Mouse (Mus musculus) c-Kit-positive CD71-positive TER-119-negative erythroid progenitor cells, embryonic 14.5 days (primary cell): ENCODE measurements around the gene Nfxl1.
A peak's percentile ranks its signal among the peaks of the same experiment; 100 is the strongest.
"Not testable (repeated sequence)": the region's sequence is repeated elsewhere in the genome, so short reads cannot be mapped to it uniquely, and the experiment has no call there.

Experiments
- DNase-seq: peaks from one replicate; pipeline ENCODE4 v3.0.0-alpha.2; 2013; ENCODE audit warnings: low read depth

Gene Nfxl1

DNA sequence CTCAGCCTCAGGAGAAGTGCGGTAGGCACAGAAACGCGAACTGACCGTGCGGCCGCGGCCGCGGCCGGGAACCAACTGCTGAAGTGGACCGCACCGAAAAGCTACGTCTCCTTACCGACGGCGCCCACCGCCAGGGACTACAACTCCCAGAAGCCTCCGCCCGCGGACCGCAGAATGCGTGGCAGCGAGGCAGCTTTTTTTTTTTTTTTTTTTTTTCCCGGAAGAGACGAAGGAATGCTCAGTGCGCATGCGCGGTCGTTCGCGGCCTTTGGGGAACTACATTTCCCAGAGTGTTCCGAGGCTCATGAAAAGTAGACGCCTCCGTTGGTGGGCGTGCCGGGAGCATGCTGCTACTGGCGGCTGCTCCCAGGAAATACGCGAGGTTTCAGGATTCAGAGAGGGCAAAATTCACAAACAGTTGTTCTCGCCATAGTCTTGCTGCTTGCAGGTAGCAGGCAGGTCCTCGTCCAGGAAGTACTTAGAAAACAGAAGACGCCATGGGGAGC, at the start of gene Nfxl1:
TSS of gene Nfxl1 (minus strand) at position 141 of the 506 bp plus-strand sequence.
- peak; percentile 99 for DNase-seq

DNA sequence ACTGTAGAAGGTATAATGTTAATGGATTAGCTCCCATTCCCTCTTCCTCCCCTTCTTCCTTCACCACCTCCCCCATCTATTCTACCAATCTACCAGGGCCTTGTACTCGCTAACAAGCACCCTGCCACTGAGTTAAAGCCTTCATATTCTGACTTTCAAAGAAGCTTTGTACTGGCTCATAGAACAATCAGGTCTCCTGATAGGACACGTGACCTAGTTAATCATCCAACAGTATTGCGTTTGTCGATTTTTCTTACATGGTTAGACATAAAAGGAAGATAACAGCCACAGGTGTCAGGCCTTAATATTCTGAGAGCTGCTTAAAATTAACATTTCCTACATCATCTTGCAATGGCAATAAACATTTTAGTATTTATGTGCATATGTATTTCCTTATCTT, 43.7 kb upstream of the Nfxl1 start:
- no peak for DNase-seq

DNA sequence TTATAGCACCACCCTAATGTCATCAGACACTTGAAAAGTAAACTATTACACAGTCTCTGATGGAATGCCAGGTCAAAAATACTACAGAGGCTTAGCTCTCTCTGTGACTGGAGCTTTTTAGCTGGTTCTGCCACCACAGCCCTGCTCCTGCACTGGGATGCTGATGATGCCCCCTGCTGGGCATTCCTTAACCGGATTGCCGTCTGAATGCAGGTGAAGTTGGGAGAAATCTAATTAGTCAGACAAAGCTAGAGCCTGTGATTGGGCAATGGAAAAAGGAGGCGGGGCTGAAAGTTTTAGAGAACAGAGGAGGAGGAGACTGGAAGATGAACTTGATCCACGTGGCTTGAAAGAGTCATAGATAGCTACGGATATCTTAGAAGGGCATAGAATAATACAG, 41.5 kb upstream of the Nfxl1 start:
- peak; percentile 34 for DNase-seq

DNA sequence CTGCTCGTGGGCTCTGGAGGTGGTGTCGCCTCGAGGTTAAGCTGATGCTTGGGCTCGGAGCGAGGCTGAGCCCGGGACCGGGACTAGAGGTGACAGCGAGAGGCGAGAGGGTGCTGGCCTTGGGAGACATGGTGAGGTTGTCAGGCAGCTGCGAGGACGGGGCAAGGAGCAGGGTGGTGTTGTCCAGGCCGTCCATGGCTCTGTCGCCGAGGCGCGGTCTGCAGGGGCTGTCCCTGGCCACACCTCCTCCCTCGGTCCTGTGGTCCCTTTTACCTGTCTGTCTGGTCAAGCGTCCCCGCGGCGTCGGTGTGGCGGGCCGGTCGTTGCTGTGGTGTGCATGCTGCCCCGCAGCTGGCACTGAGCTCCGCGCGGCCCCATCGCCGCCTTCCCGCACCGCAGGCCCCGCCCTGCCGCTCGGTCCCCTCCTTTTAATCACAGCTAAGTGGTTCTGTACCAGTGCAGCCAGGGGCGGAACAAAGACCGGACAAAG, 27.8 kb upstream of the Nfxl1 start, which contains the start of gene Gm5868:
TSS of gene Gm5868 (minus strand) at position 360 of the 490 bp plus-strand sequence.
- DNase-seq, result no peak

DNA sequence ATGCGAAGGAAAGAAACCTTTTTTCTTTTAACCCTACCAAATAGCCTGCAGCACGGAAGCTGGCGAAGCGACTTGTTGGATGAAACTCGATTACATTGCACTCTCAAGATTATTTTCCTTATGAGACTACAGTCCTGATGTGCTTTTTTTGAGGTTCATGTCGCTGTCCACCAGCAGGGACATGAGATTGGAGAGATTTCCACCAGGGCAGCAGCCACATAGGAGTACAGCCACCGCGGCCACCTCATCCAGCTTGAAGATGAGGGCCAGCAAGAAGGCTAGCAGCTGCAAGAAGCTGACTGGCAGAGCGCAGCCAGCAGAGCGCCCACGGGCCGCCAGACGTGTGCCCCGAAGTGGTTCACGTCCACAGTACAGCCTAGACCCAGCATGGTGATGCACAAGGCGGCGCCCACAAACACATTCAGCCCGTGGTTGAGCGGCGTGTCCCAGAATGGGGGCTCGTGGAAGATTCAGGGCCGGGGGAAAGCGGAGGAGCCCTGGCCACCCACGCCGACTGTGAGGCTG, 27.2 kb upstream of the Nfxl1 start:
- DNase-seq, result not testable (repeated sequence)

DNA sequence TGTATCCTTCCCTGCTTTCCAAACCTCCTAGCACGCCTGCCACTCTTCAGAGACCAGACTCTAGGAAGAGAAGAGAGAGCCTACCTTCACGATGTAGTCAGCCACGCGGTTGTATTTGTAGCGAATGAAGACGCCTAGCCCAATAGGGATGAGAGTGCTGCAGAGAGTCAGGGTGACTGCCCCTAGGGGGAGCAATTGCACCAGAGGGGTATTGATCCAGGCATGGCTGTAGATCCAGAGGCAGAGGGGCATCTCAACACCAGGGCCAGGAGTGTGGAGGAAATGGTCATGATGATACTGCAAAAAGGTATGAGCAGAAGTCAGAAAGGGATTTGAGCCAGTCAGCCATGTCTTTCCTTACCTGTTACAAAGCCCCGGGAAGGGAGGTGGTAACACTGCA, 26.6 kb upstream of the Nfxl1 start:
- DNase-seq, result not testable (repeated sequence)

DNA sequence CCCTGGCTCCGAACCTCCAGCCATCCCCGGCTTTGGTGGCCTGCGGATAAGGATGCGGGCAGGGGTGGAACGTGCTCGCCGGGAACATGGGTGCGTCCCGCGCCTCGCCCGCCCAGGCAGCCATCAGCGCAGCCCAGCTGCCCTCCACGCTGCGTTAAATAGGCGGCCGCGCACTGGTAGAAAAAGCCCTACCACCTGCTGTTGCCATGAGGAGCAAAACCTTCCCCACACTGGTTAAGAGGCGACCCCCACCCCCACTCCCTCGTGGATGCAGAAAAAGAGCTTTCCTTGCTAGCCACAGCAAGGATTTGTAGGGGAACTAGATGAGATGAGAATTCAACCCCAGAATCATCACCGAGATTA, 21.5 kb upstream of the Nfxl1 start, which contains the start of gene Zar1:
TSS of gene Zar1 (minus strand) at position 285 of the 363 bp plus-strand sequence.
- DNase-seq, result not testable (repeated sequence)

DNA sequence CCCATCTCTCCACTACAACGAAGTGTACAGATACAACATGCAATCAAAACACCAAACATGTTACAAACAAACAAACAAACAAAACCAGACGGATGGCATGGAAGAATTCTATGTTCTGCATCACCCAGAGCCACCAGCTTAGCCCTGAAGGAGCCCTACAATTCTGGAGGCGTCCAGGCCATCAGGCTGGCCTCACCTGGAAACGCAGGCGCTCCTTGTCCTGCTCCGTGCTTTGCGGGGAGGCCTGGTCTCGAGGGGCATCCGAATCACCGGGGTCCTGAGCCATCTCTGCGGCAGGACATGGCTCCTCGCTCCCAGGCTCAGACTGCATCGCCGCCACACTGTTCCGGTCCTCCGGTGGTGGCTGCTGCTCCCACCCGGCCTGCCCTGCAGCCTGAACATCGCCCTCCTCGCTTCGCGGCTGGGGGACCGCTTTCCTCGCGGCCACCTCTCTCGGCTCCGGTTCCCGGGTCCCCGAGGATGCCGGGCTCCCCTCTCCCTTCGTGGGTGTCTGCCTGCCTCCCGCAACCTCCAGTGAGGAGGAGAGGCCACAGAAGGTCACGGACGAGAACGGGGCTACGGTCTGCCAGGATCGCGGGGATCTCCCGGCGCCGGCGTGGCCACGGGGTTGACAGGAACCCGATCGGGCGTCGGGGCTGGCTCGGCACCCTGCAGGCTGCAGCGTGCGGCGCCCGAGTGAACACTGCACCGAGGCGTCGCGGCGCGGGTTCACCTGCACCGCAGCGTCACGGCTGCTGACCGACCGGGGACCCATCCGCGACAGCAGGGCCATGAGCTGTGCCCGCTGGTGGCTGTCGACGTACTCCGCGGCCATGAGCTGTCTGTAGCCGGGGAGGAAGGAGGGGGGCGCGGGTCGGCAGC, 20.8 kb upstream of the Nfxl1 start:
- not testable (repeated sequence) for DNase-seq

DNA sequence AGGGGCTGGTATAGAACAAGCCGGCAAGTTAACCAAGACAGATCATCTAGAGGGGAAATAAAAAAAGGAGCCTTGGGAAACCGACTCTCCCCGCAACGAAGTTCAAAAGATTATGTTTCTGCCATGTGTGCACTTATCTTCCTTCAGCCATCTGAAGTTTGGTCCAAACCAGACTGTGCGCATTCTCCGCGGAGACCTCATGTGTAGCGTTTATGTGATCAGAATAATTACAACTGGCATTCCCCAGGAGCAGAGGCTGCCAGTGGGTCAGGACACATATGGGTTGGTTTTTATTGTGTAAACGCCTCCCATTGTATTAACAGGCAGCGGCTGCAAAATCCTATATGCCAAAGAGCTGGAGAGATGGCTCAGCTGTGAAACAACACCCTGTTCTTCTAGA, 20.1 kb upstream of the Nfxl1 start:
- not testable (repeated sequence) for DNase-seq

DNA sequence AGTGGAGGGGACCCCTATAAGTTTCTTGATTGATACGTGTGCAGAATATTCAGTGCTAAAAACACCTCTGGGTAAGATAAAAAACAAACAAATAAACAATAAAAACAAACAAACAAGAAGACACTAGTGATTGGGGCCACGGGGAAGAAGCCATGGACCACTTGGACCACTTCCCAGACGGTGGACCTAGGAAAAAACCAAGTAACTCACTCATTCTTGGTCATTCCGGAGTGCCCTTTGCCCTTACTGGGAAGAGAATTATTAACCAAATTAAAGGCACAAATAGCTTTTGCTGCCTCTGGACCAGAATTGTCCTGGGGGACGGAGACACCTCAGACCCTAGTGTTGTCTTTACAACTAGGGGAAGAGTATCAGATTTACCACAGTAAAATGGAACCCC, 6.1 kb upstream of the Nfxl1 start:
- DNase-seq, result no peak

DNA sequence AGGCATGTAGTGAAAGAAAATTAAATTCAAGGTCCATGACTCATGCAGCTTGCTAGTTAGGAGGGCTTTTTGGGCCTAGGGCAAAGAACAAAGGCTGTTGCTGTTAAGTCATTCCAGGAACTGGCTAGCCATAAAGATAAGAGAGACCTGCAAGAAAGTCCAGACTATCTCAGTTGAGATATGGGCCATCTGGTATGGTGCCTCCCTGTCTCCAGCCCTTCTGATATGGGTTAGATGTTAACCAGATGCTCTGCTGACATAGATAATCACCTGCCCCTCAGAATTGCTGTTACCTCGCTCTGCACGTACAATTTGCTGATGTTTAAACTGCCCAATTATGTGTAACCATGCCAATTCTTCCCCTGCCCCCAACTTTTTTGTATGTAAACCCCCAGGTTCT, 3.7 kb upstream of the Nfxl1 start:
- not testable (repeated sequence) for DNase-seq

DNA sequence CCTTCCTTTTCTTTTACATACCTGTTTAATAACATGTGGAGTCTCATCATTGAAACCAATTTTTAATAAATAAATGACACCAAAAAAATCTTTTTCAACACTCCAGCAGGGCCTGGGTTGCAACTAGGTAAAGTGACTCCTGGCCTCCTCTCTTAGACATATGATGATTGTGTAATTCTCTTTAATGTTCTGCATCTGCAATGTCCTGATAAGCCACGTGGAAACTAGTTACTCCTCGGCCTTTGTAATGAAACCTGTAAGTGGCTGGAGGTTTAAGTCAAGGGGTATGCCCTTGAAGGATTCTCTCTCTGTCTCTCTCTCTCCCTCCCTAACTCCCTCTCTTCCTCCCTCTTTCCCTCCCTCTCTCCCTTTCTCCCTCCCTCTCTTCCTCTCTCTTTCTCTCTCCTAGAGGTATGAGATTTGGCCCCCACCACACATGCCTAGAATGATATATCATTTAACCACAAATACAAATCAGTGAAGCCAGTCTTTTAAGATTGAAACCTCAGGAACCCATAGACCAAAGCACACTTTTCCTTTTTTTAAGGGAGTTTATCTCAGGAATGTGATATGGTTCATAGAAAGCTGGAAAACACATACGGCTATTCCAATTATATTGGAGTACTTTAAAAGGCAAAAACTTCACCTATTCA, 1.6 kb upstream of the Nfxl1 start:
- DNase-seq, result peak; percentile 59

DNA sequence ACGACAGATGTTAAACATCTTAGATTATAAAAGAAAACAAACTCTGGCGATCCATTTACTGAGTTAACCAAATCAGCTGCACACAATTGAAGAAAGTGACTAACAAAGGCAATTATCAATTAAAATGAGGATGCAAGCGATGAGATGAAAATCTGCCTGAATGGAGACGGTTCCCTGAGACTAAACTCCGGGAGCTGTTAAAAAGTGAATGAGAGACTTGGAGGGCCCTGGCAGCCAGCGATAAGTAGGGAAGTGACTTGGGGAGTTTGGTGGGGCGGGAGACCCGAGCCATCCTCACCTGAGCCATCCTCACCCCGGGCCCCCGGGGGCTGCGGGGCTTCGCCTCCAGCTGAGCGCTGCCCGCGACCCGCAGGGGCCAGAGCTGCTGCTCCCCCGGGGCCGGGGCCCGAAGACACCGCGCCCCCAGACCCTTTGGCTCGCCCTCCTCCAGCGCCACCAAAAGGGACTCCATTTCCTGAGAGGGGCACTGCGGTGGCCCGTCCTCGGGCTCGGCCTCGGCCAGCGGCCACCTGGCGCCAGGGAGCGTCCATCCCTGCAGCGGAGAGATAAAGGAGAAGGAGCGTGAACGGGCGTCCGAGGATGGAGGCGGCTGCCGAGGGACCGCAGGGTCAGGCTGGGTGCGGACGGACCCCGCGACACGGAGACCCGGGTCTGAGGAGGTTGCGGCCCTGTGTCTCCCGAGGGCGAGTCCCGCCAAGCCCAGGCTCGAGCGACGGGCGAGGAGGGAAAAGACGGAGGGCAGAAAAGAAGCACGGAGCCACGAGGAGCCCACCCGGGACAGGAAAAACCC, 563 bp downstream of the Nfxl1 start:
- no peak for DNase-seq

DNA sequence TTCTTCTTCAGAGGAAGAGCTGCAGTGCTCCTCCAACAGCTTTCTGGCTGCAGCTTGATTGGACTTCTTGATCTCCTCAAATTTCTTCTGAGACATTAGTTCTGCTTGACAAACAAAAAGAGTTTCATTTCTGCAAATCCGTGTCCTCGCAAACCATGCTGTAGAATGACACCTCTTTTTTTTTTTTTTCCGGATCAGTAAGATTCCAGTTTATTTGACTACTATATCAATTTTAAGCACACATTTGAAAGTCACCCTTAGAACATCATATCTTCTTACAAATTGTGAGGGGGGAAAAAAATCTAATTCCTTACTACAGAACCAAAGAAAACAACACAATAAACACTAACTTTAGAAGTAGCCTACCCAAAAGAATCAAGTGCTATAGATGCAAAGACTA, 3.2 kb downstream of the Nfxl1 start:
- DNase-seq, result no peak

DNA sequence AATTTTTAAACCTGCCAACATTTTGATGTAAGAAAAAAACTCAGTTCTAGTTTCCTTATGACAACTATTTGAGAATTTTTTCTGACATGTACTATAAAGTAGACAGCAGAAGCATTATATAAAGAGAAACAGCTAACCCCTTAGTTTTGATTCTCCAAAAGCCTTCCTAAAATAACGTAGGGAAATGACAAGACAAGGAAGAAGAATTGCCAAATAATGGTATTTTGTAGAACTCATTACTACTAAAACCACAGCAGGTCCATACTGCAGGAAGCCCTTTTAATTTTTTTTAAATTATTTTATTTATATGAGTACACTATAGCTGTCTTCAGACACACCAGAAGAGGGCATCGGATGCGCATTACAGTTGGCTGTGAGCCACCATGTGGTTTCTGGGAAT, 8.3 kb downstream of the Nfxl1 start:
- no peak for DNase-seq

DNA sequence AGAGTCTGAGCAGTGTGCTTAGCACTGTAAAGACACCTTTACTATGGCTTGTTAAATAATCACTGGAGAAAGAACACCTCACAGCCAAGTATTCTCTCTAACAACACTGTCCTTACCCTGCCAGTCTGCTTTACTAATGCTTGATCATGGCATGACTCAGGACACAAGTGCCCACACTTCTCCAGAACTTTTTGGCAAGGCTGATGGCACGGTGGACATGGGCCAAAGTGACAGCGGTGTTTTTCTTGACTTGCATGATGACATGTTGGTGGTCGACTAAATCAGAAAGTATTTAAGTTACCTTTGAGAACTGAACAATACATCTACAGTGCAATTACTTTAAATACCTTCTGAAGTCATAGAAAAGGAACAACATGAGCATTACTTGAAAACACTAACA, 30.6 kb downstream of the Nfxl1 start:
- DNase-seq, result no peak

DNA sequence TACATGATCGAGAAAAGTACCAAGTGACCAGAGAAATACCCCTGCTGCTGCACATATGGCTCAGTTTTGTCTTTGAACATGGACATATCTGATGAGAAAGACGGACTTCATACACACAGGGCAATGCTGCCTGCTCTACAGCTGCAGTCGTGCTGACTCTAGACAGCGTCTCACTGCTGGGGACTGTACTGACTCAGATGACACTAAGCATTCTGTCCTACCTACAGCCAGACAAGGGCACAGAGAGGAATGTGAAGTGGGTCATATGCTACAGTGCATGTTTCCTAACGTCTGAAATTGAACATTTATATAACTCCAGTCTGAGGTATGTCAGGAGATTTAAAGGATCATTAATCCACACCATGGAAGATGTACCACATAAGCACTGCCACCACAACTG, 45.7 kb downstream of the Nfxl1 start:
- DNase-seq, result no peak

DNA sequence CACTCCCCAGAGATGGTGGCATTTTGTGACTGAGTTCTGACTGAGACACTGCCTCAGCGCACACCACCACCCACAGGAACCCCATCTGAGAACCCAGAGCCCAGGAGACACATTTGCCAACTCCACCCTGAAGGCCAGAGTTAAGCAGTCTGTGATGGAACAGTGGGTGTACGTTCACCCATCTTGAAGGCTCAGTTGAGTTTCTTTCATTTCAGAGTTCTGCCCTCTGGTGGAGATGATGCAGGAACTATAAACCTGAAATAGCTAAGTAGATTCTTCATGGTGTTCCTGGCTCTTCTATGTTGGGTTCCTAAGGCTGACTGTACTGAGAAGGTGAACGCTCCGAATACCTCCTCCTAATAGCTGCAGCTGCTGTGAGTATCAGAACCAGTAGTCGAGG, 53.7 kb downstream of the Nfxl1 start:
- no peak for DNase-seq

DNA sequence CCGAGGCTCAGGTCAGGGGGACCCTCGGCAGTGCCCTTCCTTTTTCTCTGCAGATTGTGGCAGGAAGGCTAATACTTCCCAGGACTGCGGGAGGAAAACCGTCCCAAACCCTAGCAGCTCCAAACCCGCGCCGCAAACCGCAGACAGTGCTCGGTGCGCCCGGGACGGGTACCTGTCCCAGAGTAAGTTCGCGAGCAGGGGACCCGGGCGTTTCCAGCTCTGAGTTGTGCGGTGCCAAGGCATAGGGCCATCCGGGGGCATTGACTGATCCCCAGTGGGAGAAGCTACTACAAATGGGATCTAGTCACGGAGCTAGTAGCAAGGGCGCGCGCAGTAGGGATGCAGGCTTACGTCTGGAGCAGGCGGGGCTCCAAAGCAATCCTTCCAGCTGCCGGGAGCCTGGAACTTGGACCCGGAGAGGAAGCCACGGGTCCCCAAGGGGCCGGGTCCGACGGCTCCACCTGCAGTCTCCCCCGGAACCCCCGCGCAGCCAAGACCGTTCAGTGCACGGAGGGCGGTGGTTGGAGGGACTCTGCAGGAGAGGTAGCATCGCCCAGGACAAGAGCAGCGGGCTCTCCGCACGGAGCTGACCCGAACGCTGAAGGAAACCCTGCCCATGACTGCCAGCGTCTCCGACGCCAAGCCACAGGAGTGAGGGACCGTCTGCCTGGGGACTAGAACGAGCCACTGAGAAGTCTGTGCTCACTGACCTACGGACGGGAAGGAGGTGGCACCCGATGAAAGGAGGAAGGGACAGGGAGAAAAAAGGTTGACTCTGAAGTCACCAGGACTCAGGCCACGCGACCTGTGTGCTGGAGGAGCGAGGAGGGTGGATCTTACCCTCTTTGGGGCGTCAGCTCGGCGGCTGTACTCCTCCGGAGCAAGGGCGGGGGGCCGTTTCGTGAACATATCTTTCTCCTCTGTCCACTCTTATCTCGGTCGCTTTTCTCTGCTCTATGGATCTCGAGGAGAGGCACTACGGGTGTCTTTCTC, 55.7 kb downstream of the Nfxl1 start, which contains the start of gene Corin:
TSS of gene Corin (minus strand) at position 943 of the 993 bp plus-strand sequence.
- DNase-seq, result no peak

DNA sequence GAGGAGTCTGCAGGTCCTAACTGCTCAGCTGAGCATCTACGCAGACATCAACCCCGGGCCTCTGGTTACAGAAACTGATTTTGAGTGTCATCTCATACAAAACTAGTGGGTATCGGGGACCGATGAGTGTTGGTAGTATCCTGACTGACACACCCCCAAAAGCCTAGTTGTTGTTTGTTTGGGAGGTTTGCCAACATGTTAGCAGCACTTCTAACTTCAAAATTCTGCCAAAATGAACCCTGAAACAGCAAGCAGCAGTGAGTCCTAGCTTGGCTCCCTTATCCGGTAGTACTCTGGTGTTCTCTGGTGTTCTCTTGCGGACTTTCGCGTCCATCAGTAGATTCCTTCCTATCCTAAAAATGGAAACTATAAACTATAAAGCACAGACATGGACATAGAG, 56.7 kb downstream of the Nfxl1 start:
- no peak for DNase-seq
